Mouse (Mus musculus) cerebellum, adult 2 months (tissue): ENCODE measurements around the gene Acsm3. TPM values are rescaled to one million over a fixed set of nuclear protein-coding genes. Genes with fewer than 3 reads are reported as not detected.
A peak's percentile ranks its signal among the peaks of the same experiment; 100 is the strongest.
"Not testable (repeated sequence)": the region's sequence is repeated elsewhere in the genome, so short reads cannot be mapped to it uniquely, and the experiment has no call there.

ENCODE experiments used
- DNase-seq, 2 experiments: peaks; one replicate each; pipeline ENCODE4 v3.0.0; 2021
- H3K27ac ChIP-seq: fragments of 200-500 bp; 2 replicates; pipeline ENCODE4 v1.5.1; 2012; ENCODE audit warnings: low read length, control low read depth, inconsistent platforms; ENCODE audit not compliant: insufficient read depth
- H3K27me3 ChIP-seq: fragments of 200-500 bp; 2 replicates; pipeline ENCODE4 v1.6.1; 2012; ENCODE audit warnings: inconsistent platforms, mild to moderate bottlenecking, low read length, moderate library complexity; ENCODE audit not compliant: control insufficient read depth, insufficient read depth
- H3K4me1 ChIP-seq: fragments of 200-500 bp; 2 replicates; pipeline ENCODE4 v1.6.1; 2011; ENCODE audit warnings: low read length; ENCODE audit not compliant: control insufficient read depth, insufficient read depth
- H3K4me3 ChIP-seq: fragments of 200-500 bp; replicated peaks from 2 replicates; pipeline ENCODE3; 2011; ENCODE audit warnings: mild to moderate bottlenecking, low read depth, low read length, control low read depth; ENCODE audit not compliant: insufficient read depth
- CTCF ChIP-seq: fragments of 200-500 bp; IDR thresholded peaks from 2 replicates; pipeline ENCODE4 v1.5.1; 2011; ENCODE audit warnings: low read depth, mild to moderate bottlenecking, control low read depth, low read length, moderate library complexity, borderline replicate concordance; ENCODE audit not compliant: insufficient read depth
- POLR2A ChIP-seq: fragments of 200-500 bp; IDR thresholded peaks from 2 replicates; pipeline ENCODE4 v1.6.1; 2011; ENCODE audit warnings: low read length, control low read depth, borderline replicate concordance; ENCODE audit not compliant: insufficient read depth
- WGBS: fragments of 180-500 bp; shearing (Covaris S2); methylation state at CpG from one replicate; pipeline ENCODE4 v1.1.7; 2018; 5-methylcytosine and 5-hydroxymethylcytosine counted together
- polyA plus RNA-seq: library from polyadenylated mRNA; depleted of rRNA; stranded (reverse); fragments of >200 nt; gene quantifications from 2 replicates; pipeline ENCODE4 v1.2.3, GENCODE M21; 2012; rRNA removed

The Acsm3 gene
- 0.10 and 0.23 TPM in 2 replicates for polyA plus RNA-seq

DNA sequence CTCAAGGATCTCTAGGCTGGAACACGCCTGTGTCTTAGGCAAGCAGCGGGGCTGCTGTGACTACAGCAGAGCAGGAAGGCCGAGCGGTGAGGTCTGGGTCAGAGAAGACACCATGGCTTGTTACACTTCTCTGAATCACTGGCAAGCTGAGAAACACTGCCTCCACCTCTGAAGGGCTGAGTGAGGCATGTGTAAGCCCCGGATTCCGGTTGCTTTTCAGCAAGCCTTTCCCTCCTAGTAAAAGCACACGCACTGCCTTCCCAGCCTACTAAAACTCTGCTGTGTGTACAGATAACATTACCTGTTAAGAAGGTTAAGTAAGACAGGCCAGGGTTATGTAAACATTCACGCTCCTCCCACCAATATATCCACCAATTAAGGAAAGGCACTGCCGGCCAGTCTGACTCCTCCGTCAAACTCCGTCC lies at the start of gene Acsm3:
Gene Acsm3, plus strand, starts transcription at position 397 of the 425 bp plus-strand sequence.
- H3K4me3 ChIP-seq: no peak within 1 kb of the TSS
- 86% methylated on average over 11 of the region's 11 CpGs for WGBS
- TF ChIP-seq POLR2A (no peak), CTCF (no peak)
- no peaks in the 10 kb centered on the region for H3K4me1 ChIP-seq
- no peak within 1 kb of the TSS for H3K27ac ChIP-seq
- no peak for DNase-seq
- no peaks in the 10 kb centered on the region for H3K27me3 ChIP-seq

DNA sequence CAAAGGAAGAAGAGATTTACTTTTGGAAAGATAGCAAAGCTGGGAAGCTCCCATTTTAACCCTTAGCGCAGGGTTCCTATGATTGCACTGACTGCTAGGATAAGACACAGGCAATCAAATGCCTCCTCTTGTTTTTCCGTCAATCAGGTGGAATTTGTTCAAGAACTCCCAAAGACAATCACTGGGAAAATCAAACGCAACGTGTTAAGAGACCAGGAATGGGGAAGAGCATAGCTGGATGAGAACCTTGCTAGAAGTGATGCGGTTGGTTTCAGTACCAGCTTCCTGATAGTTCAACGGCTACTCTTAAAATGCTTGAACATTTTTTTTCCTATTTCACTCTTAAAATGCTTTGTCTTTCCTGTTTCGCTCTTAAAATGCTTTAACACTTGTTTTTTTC lies 46.6 kb upstream of the Acsm3 start:
- no peaks in the 10 kb centered on the region for H3K27me3 ChIP-seq
- no peak for TF ChIP-seq CTCF
- TF ChIP-seq POLR2A: no peak
- H3K27ac ChIP-seq: no peak overlapping the region
- no peak for DNase-seq
- H3K4me3 ChIP-seq: no peak overlapping the region
- WGBS: 95% methylated on average over 7 of the region's 7 CpGs
- H3K4me1 ChIP-seq: no peaks in the 10 kb centered on the region

DNA sequence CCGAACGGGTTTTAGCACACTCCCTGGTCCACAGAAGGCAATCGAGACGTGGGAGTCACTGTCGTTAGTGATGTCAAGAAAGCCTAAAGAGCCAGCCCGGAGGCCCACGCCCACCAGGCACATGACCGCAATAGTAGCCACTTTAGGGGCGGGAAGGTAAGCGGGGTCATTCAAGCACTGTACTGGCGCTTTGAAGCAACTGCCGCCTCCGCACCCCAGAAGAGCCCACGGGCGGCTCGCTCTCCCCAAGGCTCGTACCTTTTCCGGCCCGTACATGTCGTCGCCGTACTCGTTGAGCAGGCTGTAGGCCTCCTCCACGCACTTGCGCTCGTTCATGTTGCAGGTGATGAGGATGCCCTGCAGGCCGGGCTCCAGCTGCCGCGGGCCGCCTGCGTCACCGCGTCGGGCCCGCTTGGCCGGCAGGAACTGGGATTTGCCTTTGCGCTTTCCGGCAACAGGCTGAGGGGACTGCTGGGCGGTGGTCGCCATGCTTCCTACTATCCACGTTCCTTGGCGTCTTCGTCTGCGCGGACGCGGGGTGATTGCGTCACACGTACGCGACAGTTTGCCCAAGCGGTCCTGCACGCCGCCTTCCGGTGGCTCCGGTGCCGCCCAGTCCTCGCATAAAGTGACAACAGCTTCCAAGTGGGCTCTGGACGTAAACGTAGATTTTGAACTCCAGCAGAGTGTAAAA lies 40.3 kb upstream of the Acsm3 start, which contains the start of gene Thumpd1:
Gene Thumpd1, minus strand, starts transcription at position 546 of the 694 bp plus-strand sequence.
- under 1% methylated on average over 60 of the region's 60 CpGs for WGBS
- TF ChIP-seq CTCF (peak; percentile 54), POLR2A (peak; percentile 75)
- H3K4me1 ChIP-seq: no peaks in the 10 kb centered on the region
- DNase-seq: peak; percentile 92 to 95
- H3K27ac ChIP-seq: no peak within 1 kb of the TSS; the same call in 1 of the 2 replicates
- no peaks in the 10 kb centered on the region for H3K27me3 ChIP-seq
- peak within 1 kb of the TSS; percentile 89 for H3K4me3 ChIP-seq

DNA sequence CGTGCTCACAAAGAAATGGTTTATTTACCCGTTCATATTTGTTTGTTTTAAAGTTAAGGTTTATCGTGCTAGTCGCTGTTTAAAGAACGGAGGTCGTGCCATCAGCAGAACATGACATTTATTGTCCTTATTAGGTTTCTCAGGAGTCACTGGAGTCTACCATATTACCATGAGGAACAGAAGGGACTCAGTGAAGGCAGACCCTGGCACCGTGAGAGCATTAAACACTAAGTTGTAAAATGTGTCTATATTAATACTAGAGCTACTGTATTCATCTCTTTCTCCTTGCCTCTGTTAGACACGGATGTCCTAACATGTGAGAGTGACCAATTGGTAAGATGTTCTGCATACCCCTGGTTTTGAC lies 39.8 kb upstream of the Acsm3 start:
- no peaks in the 10 kb centered on the region for H3K4me1 ChIP-seq
- peak overlapping the region; percentile 89 for H3K4me3 ChIP-seq
- no peaks in the 10 kb centered on the region for H3K27me3 ChIP-seq
- H3K27ac ChIP-seq: no peak overlapping the region
- TF ChIP-seq POLR2A (no peak), CTCF (no peak)
- WGBS: 9% methylated on average over 8 of the region's 8 CpGs
- DNase-seq: no peak

DNA sequence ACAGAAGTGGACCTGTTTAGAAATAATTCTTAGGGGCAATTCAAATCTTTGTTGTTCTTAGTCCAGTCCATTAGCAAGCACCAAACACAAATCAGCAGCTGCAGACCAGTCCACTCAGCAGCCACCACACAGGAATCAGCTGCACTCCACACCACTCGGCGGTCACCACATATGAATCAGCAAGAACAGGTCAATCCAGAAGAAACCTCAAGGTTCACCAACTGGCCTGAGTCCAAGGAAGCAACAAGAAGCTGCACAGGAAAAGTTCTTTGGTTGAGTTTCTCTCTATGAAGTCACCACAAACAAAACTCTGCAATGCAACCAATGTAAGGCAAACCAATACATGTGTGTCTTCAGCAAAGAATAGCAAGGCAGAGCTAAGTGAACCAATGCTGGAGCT lies 33.1 kb upstream of the Acsm3 start:
- Histone ChIP-seq H3K4me3 (no peak overlapping the region), H3K27me3 (no peaks in the 10 kb centered on the region), H3K27ac (peak overlapping the region; percentile 56; the same call in 1 of the 2 replicates), H3K4me1 (no peaks in the 10 kb centered on the region)
- 81% methylated on average over 2 of the region's 2 CpGs for WGBS
- TF ChIP-seq POLR2A (no peak), CTCF (no peak)
- no peak for DNase-seq

DNA sequence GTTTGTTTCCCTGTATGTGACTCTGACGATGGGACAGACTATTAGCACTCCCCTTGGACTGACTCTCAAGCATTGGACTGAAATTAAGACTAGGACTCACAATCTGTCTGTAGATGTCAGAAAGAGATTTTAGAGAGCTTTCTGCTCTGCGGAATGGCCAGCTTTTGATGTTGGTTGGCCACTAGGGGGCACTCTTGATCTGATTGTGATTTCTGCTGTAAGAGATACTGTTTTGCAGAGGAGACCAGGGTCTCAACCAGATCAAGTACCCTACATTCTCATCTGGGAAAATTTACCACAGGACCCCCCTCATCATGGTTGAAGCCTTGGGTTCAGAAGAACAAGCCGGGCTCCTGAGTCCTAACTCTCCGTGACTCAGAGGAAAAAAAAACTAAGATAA lies 29.5 kb upstream of the Acsm3 start:
- WGBS: 86% methylated on average over 4 of the region's 4 CpGs
- H3K27ac ChIP-seq: not testable (repeated sequence)

DNA sequence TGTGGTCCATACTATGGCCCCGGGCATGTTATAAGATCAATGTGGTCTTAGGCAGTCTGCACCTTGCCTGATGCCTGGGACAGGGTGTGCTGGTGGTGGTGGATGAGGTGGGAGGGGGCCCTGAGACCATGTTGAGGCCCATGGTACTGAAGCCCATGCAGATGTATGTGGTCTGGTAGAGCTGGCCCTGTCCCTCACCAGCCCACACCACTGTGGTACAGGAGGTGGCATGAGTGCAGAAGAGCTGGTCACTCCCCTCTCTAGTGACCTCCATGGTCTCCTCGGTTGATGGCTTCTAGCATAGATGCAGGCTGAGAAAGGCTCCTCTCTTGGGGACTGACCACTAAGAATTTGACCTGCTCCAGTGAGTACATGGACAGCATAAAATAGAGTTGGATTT lies 21.8 kb upstream of the Acsm3 start:
- H3K27me3 ChIP-seq: no peaks in the 10 kb centered on the region
- H3K27ac ChIP-seq: no peak overlapping the region
- no peaks in the 10 kb centered on the region for H3K4me1 ChIP-seq
- no peak for DNase-seq
- WGBS: 98% methylated on average over 2 of the region's 2 CpGs
- TF ChIP-seq POLR2A: no peak
- TF ChIP-seq CTCF: no peak
- no peak overlapping the region for H3K4me3 ChIP-seq

More for the DNA sequence above, 29.5 kb upstream of the Acsm3 start:
- H3K4me3 ChIP-seq, H3K27me3 ChIP-seq, H3K4me1 ChIP-seq, DNase-seq: not testable (repeated sequence)

DNA sequence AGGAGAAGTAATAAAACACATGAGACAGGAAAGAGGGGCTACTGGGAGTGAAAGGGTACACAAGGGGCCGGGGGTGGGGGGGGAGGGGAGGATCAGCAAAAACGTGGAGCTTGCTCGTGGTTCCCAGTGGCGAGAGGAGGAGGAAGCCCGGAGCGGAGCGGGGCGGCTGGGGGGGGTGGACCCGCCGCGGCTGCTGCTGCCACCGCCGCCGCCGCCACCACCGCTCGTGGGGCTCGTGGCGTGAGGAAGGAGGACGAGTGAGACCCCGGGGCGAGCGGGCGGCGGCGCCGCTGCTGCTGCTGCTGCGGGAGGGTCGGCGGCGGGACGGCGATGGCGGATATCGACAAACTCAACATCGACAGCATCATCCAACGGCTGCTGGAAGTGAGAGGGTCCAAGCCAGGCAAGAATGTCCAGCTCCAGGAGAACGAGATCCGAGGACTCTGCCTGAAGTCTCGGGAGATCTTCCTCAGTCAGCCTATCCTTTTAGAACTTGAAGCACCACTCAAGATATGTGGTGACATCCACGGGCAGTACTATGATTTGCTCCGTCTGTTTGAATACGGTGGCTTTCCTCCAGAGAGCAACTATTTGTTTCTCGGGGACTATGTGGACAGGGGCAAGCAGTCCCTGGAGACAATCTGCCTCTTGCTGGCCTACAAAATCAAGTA lies 20.8 kb upstream of the Acsm3 start:
- 2% methylated on average over 41 of the region's 44 CpGs for WGBS
- H3K4me1 ChIP-seq, H3K4me3 ChIP-seq, H3K27ac ChIP-seq, H3K27me3 ChIP-seq: not testable (repeated sequence)
- DNase-seq: peak in 1 of 2 experiments; percentile 22
